Mouse (Mus musculus): ENCODE results near the gene Zer1. TPM values are rescaled to one million over a fixed set of nuclear protein-coding genes. Genes with fewer than 3 reads are reported as not detected.
A peak's percentile ranks its signal among the peaks of the same experiment; 100 is the strongest.

Zer1 gene
- polyA plus RNA-seq, 1 experiment from 2014 or later: 2.4 TPM

- WGBS (ENCODE audit: insufficient replicate concordance): 1% methylated on average over 13 of the region's 13 CpGs
- H3K27ac ChIP-seq (replicated peaks): peak overlapping the region; percentile 72
- peak overlapping the region; percentile 90 for H3K4me2 ChIP-seq
- peaks cover 17% of the 10 kb centered on the region for H3K36me3 ChIP-seq (replicated peaks)
- H3K4me3 ChIP-seq (replicated peaks): peak overlapping the region; percentile 93
- peaks cover 40% of the 10 kb centered on the region for H3K4me1 ChIP-seq (replicated peaks)
- H3K9me3 ChIP-seq (replicated peaks): no peaks in the 10 kb centered on the region
- H3K27me3 ChIP-seq: no peaks in the 10 kb centered on the region
- ATAC-seq (ENCODE audit: insufficient read depth): no peak; the same call in 1 of the 2 replicates
- H3K9ac ChIP-seq: peak overlapping the region; percentile 56
Measured at GRCm38 (mm10) chr2:30094208-30094588, 30.2 kb downstream of the Zer1 start.

GRCm38 (mm10) chr2:30093471-30094207 is 30.7 kb downstream of the Zer1 start, which contains the start of gene Zdhhc12:
Gene Zdhhc12 (minus strand): TSS chr2:30093648.
- H3K4me1 ChIP-seq (replicated peaks): peaks cover 35% of the 10 kb centered on the region
- H3K9me3 ChIP-seq (replicated peaks): no peaks in the 10 kb centered on the region
- peak within 1 kb of the TSS; percentile 90 for H3K4me2 ChIP-seq
- H3K36me3 ChIP-seq (replicated peaks): peaks cover 17% of the 10 kb centered on the region
- H3K4me3 ChIP-seq (replicated peaks): peak within 1 kb of the TSS; percentile 93
- peak within 1 kb of the TSS; percentile 82 for H3K27ac ChIP-seq (replicated peaks)
- ATAC-seq (ENCODE audit: insufficient read depth): peak; percentile 98
- H3K27me3 ChIP-seq: no peaks in the 10 kb centered on the region
- H3K9ac ChIP-seq: peak within 1 kb of the TSS; percentile 82
- under 1% methylated on average over 51 of the region's 51 CpGs for WGBS (ENCODE audit: insufficient replicate concordance)

DNA sequence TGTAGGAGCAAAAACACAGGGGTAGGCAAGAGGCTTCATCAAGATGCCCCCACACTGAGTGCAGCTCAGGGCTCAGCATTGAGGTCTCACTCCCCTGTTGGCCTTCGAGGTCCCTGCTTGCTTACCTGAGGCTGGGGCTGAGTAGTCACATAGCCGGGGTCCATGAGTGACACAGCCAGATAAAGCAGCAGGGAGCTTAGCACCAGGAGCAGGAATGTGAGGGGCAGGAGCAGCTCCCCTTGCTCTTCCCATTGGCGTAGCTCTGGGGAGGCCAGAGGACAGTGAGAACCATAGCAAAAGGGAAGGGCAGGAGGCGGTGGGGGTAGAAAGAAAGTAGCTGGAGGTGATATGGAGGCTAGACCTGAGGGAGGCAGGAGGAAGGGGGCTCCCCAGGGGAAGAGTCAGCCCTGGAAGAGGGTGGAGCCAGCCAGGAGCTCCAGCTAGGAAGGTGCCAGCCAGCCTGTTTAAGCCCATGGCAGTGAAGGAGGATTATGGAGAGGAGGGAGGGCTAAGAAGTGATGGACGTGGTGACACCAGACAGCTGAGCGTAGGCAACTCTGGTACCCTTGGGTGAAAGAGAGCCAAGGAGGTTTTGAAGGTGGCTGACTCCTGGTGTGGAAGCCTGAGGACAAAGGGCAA is 32.0 kb downstream of the Zer1 start:
- Histone ChIP-seq H3K36me3 (replicated peaks) (peaks cover 17% of the 10 kb centered on the region), H3K27ac (replicated peaks) (peak overlapping the region; percentile 82), H3K4me2 (peak overlapping the region; percentile 90), H3K4me3 (replicated peaks) (peak overlapping the region; percentile 93), H3K4me1 (replicated peaks) (peaks cover 35% of the 10 kb centered on the region), H3K27me3 (no peaks in the 10 kb centered on the region), H3K9me3 (replicated peaks) (no peaks in the 10 kb centered on the region), H3K9ac (peak overlapping the region; percentile 82)
- no peak for ATAC-seq (ENCODE audit: insufficient read depth)
- 47% methylated on average over 6 of the region's 6 CpGs for WGBS (ENCODE audit: insufficient replicate concordance)

DNA sequence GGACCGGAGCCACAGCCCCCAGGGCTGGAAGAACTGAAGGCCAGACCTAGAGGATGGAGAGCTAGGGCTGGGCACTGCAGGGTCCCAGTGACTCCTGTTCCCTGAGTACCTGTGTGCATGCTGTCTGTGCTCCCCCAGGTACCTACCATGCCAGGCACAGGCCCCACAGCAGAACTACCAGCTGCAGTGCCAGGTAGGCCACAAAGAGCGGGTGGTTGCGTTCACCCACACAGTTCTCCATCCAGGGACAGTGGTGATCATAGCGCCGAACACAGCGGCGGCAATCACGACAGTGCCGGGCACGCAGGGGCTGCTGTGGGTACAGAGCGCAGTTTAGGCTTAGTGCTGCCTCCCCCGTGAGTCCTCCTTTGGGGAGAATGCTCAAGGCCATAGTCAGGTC is 32.9 kb downstream of the Zer1 start:
- Histone ChIP-seq H3K9me3 (replicated peaks) (no peaks in the 10 kb centered on the region), H3K27ac (replicated peaks) (no peak overlapping the region), H3K9ac (no peak overlapping the region), H3K36me3 (replicated peaks) (peaks cover 17% of the 10 kb centered on the region), H3K4me3 (replicated peaks) (no peak overlapping the region), H3K27me3 (no peaks in the 10 kb centered on the region), H3K4me2 (no peak overlapping the region), H3K4me1 (replicated peaks) (peaks cover 35% of the 10 kb centered on the region)
- ATAC-seq (ENCODE audit: insufficient read depth): no peak
- 89% methylated on average over 12 of the region's 12 CpGs for WGBS (ENCODE audit: insufficient replicate concordance)

GRCm38 (mm10) chr2:30087310-30087709 is 37.1 kb downstream of the Zer1 start:
- H3K27ac ChIP-seq (replicated peaks): no peak overlapping the region
- ATAC-seq (ENCODE audit: insufficient read depth): no peak
- no peak overlapping the region for H3K4me2 ChIP-seq
- H3K36me3 ChIP-seq (replicated peaks): peaks cover 17% of the 10 kb centered on the region
- 72% methylated on average over 4 of the region's 4 CpGs for WGBS (ENCODE audit: insufficient replicate concordance)
- peaks cover 10% of the 10 kb centered on the region for H3K4me1 ChIP-seq (replicated peaks)
- no peak overlapping the region for H3K9ac ChIP-seq
- H3K9me3 ChIP-seq (replicated peaks): no peaks in the 10 kb centered on the region
- H3K4me3 ChIP-seq (replicated peaks): no peak overlapping the region
- no peaks in the 10 kb centered on the region for H3K27me3 ChIP-seq

GRCm38 (mm10) chr2:30084632-30085031 is 39.8 kb downstream of the Zer1 start:
- no peak for ATAC-seq (ENCODE audit: insufficient read depth)
- Histone ChIP-seq H3K36me3 (replicated peaks) (no peaks in the 10 kb centered on the region), H3K27me3 (no peaks in the 10 kb centered on the region), H3K9ac (no peak overlapping the region), H3K4me1 (replicated peaks) (peaks cover 5% of the 10 kb centered on the region), H3K4me2 (peak overlapping the region; percentile 30), H3K4me3 (replicated peaks) (no peak overlapping the region), H3K27ac (replicated peaks) (no peak overlapping the region), H3K9me3 (replicated peaks) (no peaks in the 10 kb centered on the region)
- WGBS (ENCODE audit: insufficient replicate concordance): 54% methylated on average over 12 of the region's 12 CpGs

GRCm38 (mm10) chr2:30084113-30084512 is 40.3 kb downstream of the Zer1 start:
- H3K4me1 ChIP-seq (replicated peaks): peaks cover 5% of the 10 kb centered on the region
- H3K27ac ChIP-seq (replicated peaks): no peak overlapping the region
- no peak overlapping the region for H3K4me3 ChIP-seq (replicated peaks)
- peak overlapping the region; percentile 30; the same call in 1 of the 2 replicates for H3K4me2 ChIP-seq
- no peaks in the 10 kb centered on the region for H3K36me3 ChIP-seq (replicated peaks)
- no peak for ATAC-seq (ENCODE audit: insufficient read depth)
- no peaks in the 10 kb centered on the region for H3K27me3 ChIP-seq
- H3K9ac ChIP-seq: no peak overlapping the region
- 44% methylated on average over 5 of the region's 5 CpGs for WGBS (ENCODE audit: insufficient replicate concordance)
- no peaks in the 10 kb centered on the region for H3K9me3 ChIP-seq (replicated peaks)

DNA sequence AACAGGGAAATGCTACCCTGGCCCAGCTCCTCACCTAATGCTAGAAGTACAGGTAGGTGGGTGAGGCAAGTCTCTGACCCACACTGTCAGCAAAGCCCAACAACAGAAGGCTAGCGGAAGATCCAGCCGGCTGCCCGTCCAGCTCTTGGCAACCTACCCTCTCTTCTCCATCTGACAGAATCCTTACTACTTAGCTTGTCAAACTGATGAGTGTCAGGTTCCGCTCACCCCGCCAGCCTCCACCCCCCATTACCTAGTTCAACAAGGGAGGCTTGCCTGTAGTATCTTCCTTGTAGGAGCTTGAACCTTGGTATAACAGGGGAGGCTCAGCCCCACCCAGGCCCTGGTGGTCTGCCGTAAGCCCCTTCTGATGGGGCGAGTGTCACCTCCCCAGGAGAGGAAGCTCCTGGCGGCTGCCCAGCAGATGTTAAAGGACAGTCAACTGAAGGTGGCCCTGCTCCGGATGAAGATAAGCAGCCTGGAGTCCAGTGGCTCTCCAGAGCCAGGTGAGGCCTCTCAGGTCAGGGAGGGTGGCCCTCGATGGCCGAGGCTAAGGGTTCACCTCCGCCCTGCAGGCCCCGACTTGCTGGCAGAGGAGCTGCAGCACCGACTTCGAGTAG is 44.1 kb downstream of the Zer1 start:
- H3K27me3 ChIP-seq: no peaks in the 10 kb centered on the region
- no peak for ATAC-seq (ENCODE audit: insufficient read depth)

GRCm38 (mm10) chr2:30078760-30079159 is 45.6 kb downstream of the Zer1 start:
- no peaks in the 10 kb centered on the region for H3K9me3 ChIP-seq (replicated peaks)
- peak overlapping the region; percentile 64; the same call in 1 of the 2 replicates for H3K27ac ChIP-seq (replicated peaks)
- no peak overlapping the region for H3K9ac ChIP-seq
- no peaks in the 10 kb centered on the region for H3K27me3 ChIP-seq
- WGBS (ENCODE audit: insufficient replicate concordance): 68% methylated on average over 4 of the region's 4 CpGs
- H3K4me2 ChIP-seq: peak overlapping the region; percentile 96; the same call in 1 of the 2 replicates
- peaks cover 17% of the 10 kb centered on the region for H3K4me1 ChIP-seq (replicated peaks)
- H3K4me3 ChIP-seq (replicated peaks): no peak overlapping the region
- ATAC-seq (ENCODE audit: insufficient read depth): no peak
- H3K36me3 ChIP-seq (replicated peaks): no peaks in the 10 kb centered on the region

More for the DNA sequence above, 44.1 kb downstream of the Zer1 start:
- Histone ChIP-seq H3K27ac (replicated peaks) (no peak overlapping the region), H3K4me1 (replicated peaks) (peaks cover 22% of the 10 kb centered on the region), H3K4me2 (no peak overlapping the region), H3K36me3 (replicated peaks) (no peaks in the 10 kb centered on the region), H3K9me3 (replicated peaks) (no peaks in the 10 kb centered on the region), H3K9ac (no peak overlapping the region), H3K4me3 (replicated peaks) (no peak overlapping the region)
- WGBS (ENCODE audit: insufficient replicate concordance): 80% methylated on average over 15 of the region's 15 CpGs

GRCm38 (mm10) chr2:30078349-30078712 is 46.1 kb downstream of the Zer1 start:
- Histone ChIP-seq H3K36me3 (replicated peaks) (0 out of 2 replicates have a peak, but pooled peaks cover 3% of the 10 kb centered on the region), H3K9me3 (replicated peaks) (no peaks in the 10 kb centered on the region), H3K9ac (peak overlapping the region; percentile 55; the same call in 1 of the 2 replicates), H3K4me1 (replicated peaks) (peaks cover 21% of the 10 kb centered on the region), H3K27ac (replicated peaks) (peak overlapping the region; percentile 64), H3K4me3 (replicated peaks) (peak overlapping the region; percentile 66), H3K27me3 (no peaks in the 10 kb centered on the region), H3K4me2 (peak overlapping the region; percentile 96)
- 0 out of 2 replicates have a peak, but pooled peaks have one; percentile 4 for ATAC-seq (ENCODE audit: insufficient read depth)
- 7% methylated on average over 10 of the region's 10 CpGs for WGBS (ENCODE audit: insufficient replicate concordance)

Measured in liver, embryonic 15.5 days (tissue).